9 mouse cellular contexts compared by ENCODE assay signal in the genomic region with DNA sequence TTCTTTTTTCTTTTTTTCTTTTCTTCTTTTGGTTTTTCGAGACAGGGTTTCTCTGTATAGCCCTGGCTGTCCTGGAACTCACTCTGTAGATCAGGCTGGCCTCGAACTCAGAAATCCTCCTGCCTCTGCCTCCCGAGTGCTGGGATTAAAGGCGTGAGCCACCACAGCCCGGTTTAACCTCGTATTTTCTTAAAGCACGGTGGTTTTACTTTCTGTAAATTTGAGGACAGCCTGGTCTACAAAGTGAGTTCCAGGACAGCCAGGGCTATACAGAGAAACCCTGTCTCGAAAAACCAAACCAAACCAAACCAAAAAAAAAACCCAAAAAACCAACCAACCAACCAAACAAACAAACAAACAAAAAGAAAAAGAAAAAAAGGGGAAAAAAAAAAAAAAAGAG. TPM values are rescaled to one million over a fixed set of nuclear protein-coding genes. Genes with fewer than 3 reads are reported as not detected.
DNase-seq lines count a peak whose midpoint lies in the region; ATAC-seq and TF ChIP-seq lines count a peak whose summit lies in the region.
"Not testable (repeated sequence)": the region's sequence is repeated elsewhere in the genome, so short reads cannot be mapped to it uniquely, and the experiment has no call there.
"Had no signal": no experiment of that assay in that cellular context is flagged by ENCODE, and none has a peak within 500 bp of the region (broad histone marks: within the 10 kb centered on the region; RNA-seq: fewer than 3 reads in every experiment).

No protein-coding gene starts in this region.

- H3K36me3 ChIP-seq in CH12.LX (replicated peaks in 1 of 2; ENCODE audit: control insufficient read depth in 1 of 2, insufficient read depth in 1 of 2, low read length in 1 of 2); embryonic facial prominence, embryonic 12.5 days; forebrain, postnatal 0 days (ENCODE audit: insufficient read depth); hindbrain, embryonic 12.5 days; kidney, postnatal 0 days (ENCODE audit: insufficient read depth, low read length); liver, embryonic 14.5 days (replicated peaks; ENCODE audit: control insufficient read depth, insufficient read depth, low read depth); midbrain, embryonic 12.5 days; stomach, embryonic 14.5 days (ENCODE audit: control insufficient read depth, insufficient read depth, low read length): not testable (repeated sequence)

- DNase-seq in CH12.LX (ENCODE audit: extremely low read depth); forebrain, postnatal 0 days; kidney, postnatal 0 days (ENCODE audit: low spot score); liver, embryonic 14.5 days (ENCODE audit: low read depth in 3 of 3, low spot score in 3 of 3): not testable (repeated sequence)

- not testable (repeated sequence) for TF ChIP-seq EP300 in CH12.LX (IDR thresholded peaks at IDR 0.05; ENCODE audit: low read length); liver, embryonic 14.5 days (IDR thresholded peaks at IDR 0.05; ENCODE audit: low read depth)

- in situ Hi-C loops in CH12.LX (cut with MboI; ENCODE audit: low pct_ligation_motif_present, low pct_unique_long_range_greater_than_20kb, low sequenced_read_pairs) = loop anchor here (10.0 kb wide), 1 partner anchor 586 kb away; no protein-coding TSS in a partner anchor

- H3K4me1 ChIP-seq in CH12.LX (ENCODE audit: control insufficient read depth in 1 of 2, insufficient read depth in 2 of 2); embryonic facial prominence, embryonic 12.5 days; forebrain, postnatal 0 days (ENCODE audit: insufficient read depth); hindbrain, embryonic 12.5 days; kidney, postnatal 0 days (replicated peaks; ENCODE audit: insufficient read depth, low read length); midbrain, embryonic 12.5 days; stomach, embryonic 14.5 days (ENCODE audit: control insufficient read depth, insufficient read depth, low read length): not testable (repeated sequence)
- H3K4me1 ChIP-seq in liver, embryonic 14.5 days (replicated peaks; ENCODE audit: control insufficient read depth in 2 of 2, insufficient read depth in 2 of 2, low read length in 1 of 2) = peaks cover 21 to 34% of the 10 kb centered on the region in 2 experiments

- H3K9ac ChIP-seq in CH12.LX (ENCODE audit: insufficient read depth, low read depth) = 0 out of 2 replicates have a peak overlapping the region, but pooled peaks have one; percentile 64
- not testable (repeated sequence) for H3K9ac ChIP-seq in embryonic facial prominence, embryonic 12.5 days; hindbrain, embryonic 12.5 days; kidney, postnatal 0 days (ENCODE audit: low read depth, low read length); midbrain, embryonic 12.5 days (replicated peaks)
- peak overlapping the region; percentile 73; the same call in 1 of the 2 replicates for H3K9ac ChIP-seq in forebrain, postnatal 0 days
- peak overlapping the region; percentile 49 for H3K9ac ChIP-seq in liver, embryonic 14.5 days (replicated peaks)
- H3K9ac ChIP-seq in stomach, embryonic 14.5 days (replicated peaks; ENCODE audit: low read depth, low read length) = peak overlapping the region; percentile 71; the same call in 1 of the 2 replicates

- not testable (repeated sequence) for H3K9me3 ChIP-seq in CH12.LX (replicated peaks; ENCODE audit: low read length); embryonic facial prominence, embryonic 12.5 days; forebrain, postnatal 0 days (ENCODE audit: low read length); hindbrain, embryonic 12.5 days (replicated peaks); kidney, postnatal 0 days (replicated peaks; ENCODE audit: low read length); liver, embryonic 14.5 days (ENCODE audit: control insufficient read depth, low read length); midbrain, embryonic 12.5 days; stomach, embryonic 14.5 days (ENCODE audit: control insufficient read depth, low read depth, low read length)

- TF ChIP-seq RAD21 in CH12.LX (IDR thresholded peaks at IDR 0.05; ENCODE audit: low read depth, low read length) = not testable (repeated sequence)

- TF ChIP-seq POLR2A in CH12.LX (IDR thresholded peaks at IDR 0.05; ENCODE audit: low read depth, low read length) = not testable (repeated sequence)

- H3K4me2 ChIP-seq in CH12.LX (ENCODE audit: insufficient read depth, low read depth, poor library complexity, severe bottlenecking) = 0 out of 2 replicates have a peak overlapping the region, but pooled peaks have one; percentile 27
- peak overlapping the region; percentile 66; the same call in 1 of the 2 replicates for H3K4me2 ChIP-seq in embryonic facial prominence, embryonic 12.5 days (replicated peaks)
- peak overlapping the region; percentile 61 for H3K4me2 ChIP-seq in forebrain, postnatal 0 days (ENCODE audit: low read depth)
- peak overlapping the region; percentile 74; the same call in 1 of the 2 replicates for H3K4me2 ChIP-seq in hindbrain, embryonic 12.5 days (replicated peaks)
- peak overlapping the region; percentile 71 for H3K4me2 ChIP-seq in kidney, postnatal 0 days (ENCODE audit: low read length)
- H3K4me2 ChIP-seq in liver, embryonic 14.5 days (ENCODE audit: low read depth) = peak overlapping the region; percentile 98
- peak overlapping the region; percentile 69; the same call in 1 of the 2 replicates for H3K4me2 ChIP-seq in midbrain, embryonic 12.5 days (replicated peaks)
- H3K4me2 ChIP-seq in stomach, embryonic 14.5 days (replicated peaks; ENCODE audit: low read depth, low read length) = peak overlapping the region; percentile 66; the same call in 1 of the 2 replicates

- H3K4me3 ChIP-seq in CH12.LX (replicated peaks in 1 of 3; ENCODE audit: low read depth in 2 of 3, low read length in 2 of 3, poor library complexity in 1 of 3) = peak overlapping the region in 2 of 3 experiments; percentile 58 to 76
- H3K4me3 ChIP-seq in embryonic facial prominence, embryonic 12.5 days = peak overlapping the region; percentile 66
- peak overlapping the region; percentile 65 for H3K4me3 ChIP-seq in forebrain, postnatal 0 days (ENCODE audit: low read depth, low read length)
- peak overlapping the region; percentile 72; the same call in 1 of the 2 replicates for H3K4me3 ChIP-seq in hindbrain, embryonic 12.5 days
- H3K4me3 ChIP-seq in kidney, postnatal 0 days (replicated peaks; ENCODE audit: low read depth, low read length) = peak overlapping the region; percentile 51
- H3K4me3 ChIP-seq in liver, embryonic 14.5 days (ENCODE audit: insufficient read depth in 1 of 2, low read depth in 2 of 2, low read length in 2 of 2) = peak overlapping the region; percentile 58 to 78; a peak in 3 of 4 replicates
- H3K4me3 ChIP-seq in midbrain, embryonic 12.5 days = peak overlapping the region; percentile 71
- peak overlapping the region; percentile 67 for H3K4me3 ChIP-seq in stomach, embryonic 14.5 days (ENCODE audit: low read depth, low read length)

- H3K79me2 ChIP-seq in CH12.LX (replicated peaks; ENCODE audit: control insufficient read depth, extremely low read depth, insufficient read depth, poor library complexity, severe bottlenecking) = not testable (repeated sequence)

- dilution Hi-C loops in CH12.LX (cut with MboI; ENCODE audit: extremely low pct_ligation_motif_present, extremely low pct_unique_long_range_greater_than_20kb, low sequenced_read_pairs) = not testable (repeated sequence)

- not testable (repeated sequence) for TF ChIP-seq CTCF in CH12.LX (conservative IDR thresholded peaks at IDR 0.05 in 1 of 2, IDR thresholded peaks at IDR 0.05 in 1 of 2; ENCODE audit: low read depth in 2 of 2, low read length in 2 of 2); forebrain, postnatal 0 days (IDR thresholded peaks at IDR 0.05; ENCODE audit: low read depth); kidney, postnatal 0 days (IDR thresholded peaks at IDR 0.05; ENCODE audit: low read depth); liver, embryonic 14.5 days (IDR thresholded peaks at IDR 0.05; ENCODE audit: low read depth)

- not testable (repeated sequence) for H3K27ac ChIP-seq in CH12.LX (ENCODE audit: insufficient read depth, low read depth); embryonic facial prominence, embryonic 12.5 days; forebrain, postnatal 0 days (ENCODE audit: low read depth, low read length); hindbrain, embryonic 12.5 days; kidney, postnatal 0 days; liver, embryonic 14.5 days; midbrain, embryonic 12.5 days (replicated peaks); stomach, embryonic 14.5 days (ENCODE audit: low read length)

- WGBS in embryonic facial prominence, embryonic 12.5 days = 57% methylated on average over 8 of the region's 8 CpGs
- WGBS in forebrain, postnatal 0 days = 61% methylated on average over 8 of the region's 8 CpGs
- 65% methylated on average over 8 of the region's 8 CpGs for WGBS in hindbrain, embryonic 12.5 days
- WGBS in kidney, postnatal 0 days = 70% methylated on average over 8 of the region's 8 CpGs
- WGBS in liver, embryonic 14.5 days (ENCODE audit: insufficient replicate concordance) = 46% methylated on average over 8 of the region's 8 CpGs
- WGBS in midbrain, embryonic 12.5 days = 64% methylated on average over 8 of the region's 8 CpGs
- WGBS in stomach, embryonic 14.5 days = 61% methylated on average over 8 of the region's 8 CpGs

- ATAC-seq in embryonic facial prominence, embryonic 12.5 days (ENCODE audit: insufficient number of reproducible peaks, insufficient read depth, low FRiP score, low TSS enrichment); forebrain, postnatal 0 days; hindbrain, embryonic 12.5 days (ENCODE audit: low FRiP score); kidney, postnatal 0 days (replicated peaks; ENCODE audit: low FRiP score, low read depth); liver, embryonic 14.5 days (ENCODE audit: insufficient read depth); midbrain, embryonic 12.5 days (ENCODE audit: low FRiP score, low read depth); stomach, embryonic 14.5 days (ENCODE audit: insufficient number of reproducible peaks, insufficient read depth, low FRiP score, low read depth): not testable (repeated sequence)

- H3K27me3 ChIP-seq in CH12.LX (replicated peaks); embryonic facial prominence, embryonic 12.5 days; forebrain, postnatal 0 days (ENCODE audit: insufficient read depth, low read length); hindbrain, embryonic 12.5 days; kidney, postnatal 0 days (ENCODE audit: insufficient read depth, low read length); liver, embryonic 14.5 days (ENCODE audit: control insufficient read depth, insufficient read depth, low read length); stomach, embryonic 14.5 days (ENCODE audit: control insufficient read depth, insufficient read depth, low read length): not testable (repeated sequence)
- H3K27me3 ChIP-seq in midbrain, embryonic 12.5 days = peaks cover 11% of the 10 kb centered on the region

RNA-seq across cellular contexts. Expression of a gene that starts 13.2 kb away (rescaled TPM):
- total RNA-seq in CH12.LX (2012; rRNA removed) (12.3 and 18.6 TPM in 2 replicates), CH12.LX (2014; rRNA removed) (19.1 and 21.7 TPM in 2 replicates)
- 30.6 and 33.8 TPM in 2 replicates for polyA plus RNA-seq in CH12.LX (2012; ENCODE audit: insufficient read length, low read depth)
- polyA plus RNA-seq in embryonic facial prominence, embryonic 12.5 days (2016; fragmentation: Nextera tagmentation; extraction: Ambion mirVana) = 0.20 and 0.90 TPM in 2 replicates
- total RNA-seq in forebrain, postnatal 0 days (2014; rRNA removed) = not detected in 2 replicates
- polyA plus RNA-seq in forebrain, postnatal 0 days (2015; fragmentation: Nextera tagmentation; extraction: Ambion mirVana) = not detected in 2 replicates
- 0.30 TPM in 1 of 2 replicates, not detected in the other for polyA plus RNA-seq in hindbrain, embryonic 12.5 days (2016; fragmentation: Nextera tagmentation; extraction: Ambion mirVana)
- polyA plus RNA-seq in kidney, postnatal 0 days (2015; fragmentation: Nextera tagmentation; extraction: Ambion mirVana) = 4.9 and 6.3 TPM in 2 replicates
- 14.2 and 19.6 TPM in 2 replicates for polyA plus RNA-seq in liver, embryonic 14.5 days (2012; rRNA removed)
- 30.5 and 33.3 TPM in 2 replicates for polyA plus RNA-seq in liver, embryonic 14.5 days (2014; fragmentation: Nextera tagmentation; extraction: Ambion mirVana)
- 0.26 TPM in 1 of 2 replicates, not detected in the other for polyA plus RNA-seq in midbrain, embryonic 12.5 days (2016; fragmentation: Nextera tagmentation; extraction: Ambion mirVana)
- 0.27 and 1.1 TPM in 2 replicates for polyA plus RNA-seq in stomach, embryonic 14.5 days (2014; fragmentation: Nextera tagmentation; extraction: Ambion mirVana)
- total RNA-seq: left cerebral cortex, postnatal 10 days had no signal

Comparison
In these comparisons a context has a peak if more than half of its experiments do, and no peak if none do; other contexts are left out.
1. H3K4me2 ChIP-seq: peak in every context shown above with its lines; median percentile 98 in liver, embryonic 14.5 days; 74 in hindbrain, embryonic 12.5 days; 71 in kidney, postnatal 0 days; 69 in midbrain, embryonic 12.5 days; 66 in embryonic facial prominence, embryonic 12.5 days; 66 in stomach, embryonic 14.5 days; 61 in forebrain, postnatal 0 days; 27 in CH12.LX.